Mouse (Mus musculus) liver, embryonic 11.5 days (tissue): Measurements from ENCODE around the gene Dcun1d3. TPM values are rescaled to one million over a fixed set of nuclear protein-coding genes. Genes with fewer than 3 reads are reported as not detected.

Experiments used
- ATAC-seq: fragments of 200-750 bp; cut with Nextera tagmentation; replicated peaks from 2 replicates; pipeline ENCODE4 v1.8.0; 2017; ENCODE audit warnings: moderate number of reproducible peaks, mild to moderate bottlenecking, moderate TSS enrichment, moderate library complexity; ENCODE audit not compliant: low FRiP score
- DNase-seq: peaks from one replicate; pipeline ENCODE4 v3.0.0-alpha.2; 2017; ENCODE audit warnings: low spot score
- H3K27ac ChIP-seq: fragments of 300-500 bp; sonication (generic); 2 replicates; pipeline ENCODE4 v1.5.1; 2014; ENCODE audit warnings: mild to moderate bottlenecking, low read depth, low read length, control low read depth
- H3K27me3 ChIP-seq: fragments of 300-500 bp; sonication (generic); replicated peaks from 2 replicates; pipeline ENCODE4 v1.6.1; 2014; ENCODE audit warnings: low read length, mixed read lengths; ENCODE audit not compliant: control insufficient read depth, insufficient read depth
- H3K36me3 ChIP-seq: fragments of 300-500 bp; sonication (generic); 2 replicates; pipeline ENCODE4 v1.6.1; 2014; ENCODE audit warnings: mild to moderate bottlenecking, low read length, moderate library complexity, mixed read lengths; ENCODE audit not compliant: control insufficient read depth, insufficient read depth
- H3K4me1 ChIP-seq: fragments of 300-500 bp; sonication (generic); replicated peaks from 2 replicates; pipeline ENCODE4 v1.6.1; 2014; ENCODE audit warnings: low read length, mixed read lengths; ENCODE audit not compliant: control insufficient read depth, insufficient read depth
- H3K4me2 ChIP-seq: fragments of 300-500 bp; sonication (generic); 2 replicates; pipeline ENCODE4 v1.6.1; 2014; ENCODE audit warnings: mild to moderate bottlenecking, control low read depth, moderate library complexity
- H3K4me3 ChIP-seq: fragments of 300-500 bp; sonication (generic); 2 replicates; pipeline ENCODE4 v1.5.1; 2014; ENCODE audit warnings: low read depth, low read length, control low read depth
- H3K9ac ChIP-seq: fragments of 300-500 bp; sonication (generic); 2 replicates; pipeline ENCODE4 v1.6.1; 2014; ENCODE audit warnings: low read depth, low read length, control low read depth
- H3K9me3 ChIP-seq: fragments of 300-500 bp; sonication (generic); 2 replicates; pipeline ENCODE4 v1.6.1; 2016; ENCODE audit warnings: low read length, inconsistent platforms, mixed read lengths; ENCODE audit not compliant: control insufficient read depth
- WGBS: fragments of 180-500 bp; shearing (Covaris S2); extraction: QIAGEN DNeasy Blood & Tissue Kit; methylation state at CpG from one replicate; pipeline ENCODE4 v1.1.7; 2014; 5-methylcytosine and 5-hydroxymethylcytosine counted together
- polyA plus RNA-seq: library from polyadenylated mRNA; unstranded; fragments of >200 nt; fragmentation: Nextera tagmentation; extraction: Ambion mirVana; gene quantifications from 2 replicates; pipeline ENCODE4 v1.2.1, GENCODE M21; 2014

Gene Dcun1d3
- polyA plus RNA-seq, 1 experiment from 2014 or later: 3.4 TPM

- Histone ChIP-seq H3K9me3 (no peaks in the 10 kb centered on the region), H3K36me3 (no peaks in the 10 kb centered on the region), H3K9ac (no peak overlapping the region), H3K4me3 (no peak overlapping the region), H3K4me1 (no peaks in the 10 kb centered on the region), H3K27ac (no peak overlapping the region), H3K27me3 (no peaks in the 10 kb centered on the region), H3K4me2 (no peak overlapping the region)
- no peak for DNase-seq
- 89% methylated on average over 3 of the region's 3 CpGs for WGBS
- ATAC-seq: no peak
Observed at GRCm38 (mm10) chr7:119906523-119907215, 10.6 kb upstream of the Dcun1d3 start.

GRCm38 (mm10) chr7:119899386-119900057, 3.4 kb upstream of the Dcun1d3 start:
- Histone ChIP-seq H3K4me2 (no peak overlapping the region), H3K9ac (no peak overlapping the region), H3K9me3 (no peaks in the 10 kb centered on the region), H3K27ac (no peak overlapping the region), H3K4me1 (peaks cover 3% of the 10 kb centered on the region), H3K4me3 (no peak overlapping the region), H3K27me3 (no peaks in the 10 kb centered on the region), H3K36me3 (no peaks in the 10 kb centered on the region)
- ATAC-seq: no peak
- 45% methylated on average over 3 of the region's 3 CpGs for WGBS
- no peak for DNase-seq

GRCm38 (mm10) chr7:119898247-119898856, 2.3 kb upstream of the Dcun1d3 start:
- WGBS: 67% methylated on average over 1 of the region's 1 CpGs
- H3K4me3 ChIP-seq: no peak overlapping the region
- peaks cover 3% of the 10 kb centered on the region for H3K4me1 ChIP-seq
- no peak for DNase-seq
- no peak for ATAC-seq
- no peak overlapping the region for H3K27ac ChIP-seq
- H3K27me3 ChIP-seq: no peaks in the 10 kb centered on the region
- H3K4me2 ChIP-seq: no peak overlapping the region
- H3K9ac ChIP-seq: no peak overlapping the region
- no peaks in the 10 kb centered on the region for H3K36me3 ChIP-seq
- no peaks in the 10 kb centered on the region for H3K9me3 ChIP-seq

- Histone ChIP-seq H3K4me3 (no peak overlapping the region), H3K4me1 (peaks cover 3% of the 10 kb centered on the region), H3K9me3 (no peaks in the 10 kb centered on the region), H3K36me3 (no peaks in the 10 kb centered on the region), H3K27ac (no peak overlapping the region), H3K9ac (no peak overlapping the region), H3K4me2 (no peak overlapping the region), H3K27me3 (no peaks in the 10 kb centered on the region)
- no peak for DNase-seq
- WGBS: 83% methylated on average over 8 of the region's 8 CpGs
- no peak for ATAC-seq
Observed at GRCm38 (mm10) chr7:119897521-119898109, 1.5 kb upstream of the Dcun1d3 start.

GRCm38 (mm10) chr7:119894818-119895544, 1.1 kb downstream of the Dcun1d3 start:
- Histone ChIP-seq H3K27me3 (no peaks in the 10 kb centered on the region), H3K9ac (peak overlapping the region; percentile 78), H3K9me3 (no peaks in the 10 kb centered on the region), H3K4me3 (peak overlapping the region; percentile 58), H3K4me2 (peak overlapping the region; percentile 69), H3K27ac (peak overlapping the region; percentile 72), H3K36me3 (no peaks in the 10 kb centered on the region), H3K4me1 (peaks cover 3% of the 10 kb centered on the region)
- DNase-seq: no peak
- under 1% methylated on average over 14 of the region's 15 CpGs for WGBS
- ATAC-seq: peak; percentile 56

- H3K9me3 ChIP-seq: no peaks in the 10 kb centered on the region
- no peaks in the 10 kb centered on the region for H3K27me3 ChIP-seq
- H3K4me1 ChIP-seq: peaks cover 3% of the 10 kb centered on the region; the same call in 1 of the 2 replicates
- H3K4me3 ChIP-seq: no peak overlapping the region
- H3K4me2 ChIP-seq: no peak overlapping the region
- DNase-seq (no peak), ATAC-seq (no peak)
- WGBS: 79% methylated on average over 4 of the region's 4 CpGs
- no peak overlapping the region for H3K27ac ChIP-seq
- no peaks in the 10 kb centered on the region for H3K36me3 ChIP-seq
- H3K9ac ChIP-seq: no peak overlapping the region
Observed at GRCm38 (mm10) chr7:119892742-119893141, 3.4 kb downstream of the Dcun1d3 start.

GRCm38 (mm10) chr7:119892198-119892597, 3.9 kb downstream of the Dcun1d3 start:
- DNase-seq (no peak), ATAC-seq (no peak)
- H3K4me1 ChIP-seq: peaks cover 3% of the 10 kb centered on the region; the same call in 1 of the 2 replicates
- no peaks in the 10 kb centered on the region for H3K9me3 ChIP-seq
- H3K27me3 ChIP-seq: no peaks in the 10 kb centered on the region
- H3K36me3 ChIP-seq: no peaks in the 10 kb centered on the region
- no peak overlapping the region for H3K4me2 ChIP-seq
- H3K9ac ChIP-seq: no peak overlapping the region
- WGBS: 88% methylated on average over 1 of the region's 1 CpGs
- no peak overlapping the region for H3K4me3 ChIP-seq
- no peak overlapping the region for H3K27ac ChIP-seq

GRCm38 (mm10) chr7:119887887-119888286, 8.2 kb downstream of the Dcun1d3 start:
- Histone ChIP-seq H3K9ac (no peak overlapping the region), H3K4me2 (no peak overlapping the region), H3K4me3 (no peak overlapping the region), H3K27me3 (no peaks in the 10 kb centered on the region), H3K4me1 (no peaks in the 10 kb centered on the region), H3K27ac (no peak overlapping the region), H3K36me3 (no peaks in the 10 kb centered on the region), H3K9me3 (no peaks in the 10 kb centered on the region)
- WGBS: 84% methylated on average over 4 of the region's 4 CpGs
- DNase-seq (no peak), ATAC-seq (no peak)
